Comparison of ENCODE assay signal across 9 mouse cellular contexts in genomic region chr16:34372103-34372741, GRCm38 (mm10).
DNase-seq lines count a peak whose midpoint lies in the region; ATAC-seq and TF ChIP-seq lines count a peak whose summit lies in the region.
"Had no signal": no experiment of that assay in that cellular context is flagged by ENCODE, and none has a peak within 500 bp of the region (broad histone marks: within the 10 kb centered on the region; RNA-seq: fewer than 3 reads in every experiment).

No protein-coding gene starts in this region.

- no peak for TF ChIP-seq EP300 in heart, postnatal 0 days (IDR thresholded peaks at IDR 0.05; ENCODE audit: low read depth)

- no peak overlapping the region for H3K4me3 ChIP-seq in hindbrain, embryonic 16.5 days (ENCODE audit: low read length)
- H3K4me3 ChIP-seq in hindbrain, embryonic 11.5 days (ENCODE audit: low read depth, low read length): no peak overlapping the region
- H3K4me3 ChIP-seq in heart, postnatal 0 days (ENCODE audit: low read depth, low read length): no peak overlapping the region
- H3K4me3 ChIP-seq in lung, embryonic 16.5 days (ENCODE audit: low read length): no peak overlapping the region
- H3K4me3 ChIP-seq in forebrain, postnatal 0 days (ENCODE audit: low read depth, low read length): no peak overlapping the region

- 0 out of 2 replicates have a peak, but pooled peaks have one; percentile 15 for ATAC-seq in hindbrain, embryonic 16.5 days
- no peak for ATAC-seq in hindbrain, embryonic 11.5 days (ENCODE audit: low FRiP score)
- peak; percentile 65 for ATAC-seq in heart, postnatal 0 days (ENCODE audit: insufficient read depth, low read depth)
- ATAC-seq in lung, embryonic 16.5 days (ENCODE audit: low read depth): peak; percentile 83
- no peak for ATAC-seq in forebrain, postnatal 0 days

- peaks cover 4% of the 10 kb centered on the region for H3K4me1 ChIP-seq in hindbrain, embryonic 16.5 days (ENCODE audit: control insufficient read depth, insufficient read depth, low read depth, low read length)
- no peaks in the 10 kb centered on the region for H3K4me1 ChIP-seq in hindbrain, embryonic 11.5 days (replicated peaks; ENCODE audit: control insufficient read depth, insufficient read depth, low read length)
- peaks cover 15% of the 10 kb centered on the region; the same call in 1 of the 2 replicates for H3K4me1 ChIP-seq in heart, postnatal 0 days (ENCODE audit: control insufficient read depth, insufficient read depth)
- H3K4me1 ChIP-seq in lung, embryonic 16.5 days (replicated peaks; ENCODE audit: control insufficient read depth, insufficient read depth, low read length): peaks cover 5% of the 10 kb centered on the region
- H3K4me1 ChIP-seq in forebrain, postnatal 0 days (ENCODE audit: insufficient read depth): no peaks in the 10 kb centered on the region

- H3K9ac ChIP-seq in hindbrain, embryonic 16.5 days (ENCODE audit: low read depth, low read length): no peak overlapping the region
- no peak overlapping the region for H3K9ac ChIP-seq in hindbrain, embryonic 11.5 days (ENCODE audit: low read depth, low read length)
- no peak overlapping the region for H3K9ac ChIP-seq in heart, postnatal 0 days (replicated peaks; ENCODE audit: low read depth, low read length)
- no peak overlapping the region for H3K9ac ChIP-seq in lung, embryonic 16.5 days (ENCODE audit: low read length)
- no peak overlapping the region for H3K9ac ChIP-seq in forebrain, postnatal 0 days
- H3K9ac ChIP-seq: liver, embryonic 14.5 days had no signal

- TF ChIP-seq CTCF in heart, postnatal 0 days (IDR thresholded peaks at IDR 0.05; ENCODE audit: low read depth): no peak
- no peak for TF ChIP-seq CTCF in forebrain, postnatal 0 days (IDR thresholded peaks at IDR 0.05; ENCODE audit: low read depth)

- H3K4me2 ChIP-seq in hindbrain, embryonic 16.5 days (ENCODE audit: low read length): no peak overlapping the region
- H3K4me2 ChIP-seq in hindbrain, embryonic 11.5 days (replicated peaks; ENCODE audit: low read depth, low read length): no peak overlapping the region
- H3K4me2 ChIP-seq in heart, postnatal 0 days (ENCODE audit: low read depth, low read length): no peak overlapping the region
- H3K4me2 ChIP-seq in lung, embryonic 16.5 days (ENCODE audit: low read depth, low read length): no peak overlapping the region
- H3K4me2 ChIP-seq in forebrain, postnatal 0 days (ENCODE audit: low read depth): no peak overlapping the region

- H3K36me3 ChIP-seq in hindbrain, embryonic 16.5 days (ENCODE audit: control insufficient read depth, insufficient read depth, low read length): no peaks in the 10 kb centered on the region
- H3K36me3 ChIP-seq in hindbrain, embryonic 11.5 days (ENCODE audit: control insufficient read depth, insufficient read depth, low read length): no peaks in the 10 kb centered on the region
- H3K36me3 ChIP-seq in heart, postnatal 0 days (replicated peaks; ENCODE audit: control insufficient read depth, insufficient read depth, low read length): no peaks in the 10 kb centered on the region
- no peaks in the 10 kb centered on the region for H3K36me3 ChIP-seq in lung, embryonic 16.5 days (ENCODE audit: control insufficient read depth, insufficient read depth, low read length)
- no peaks in the 10 kb centered on the region for H3K36me3 ChIP-seq in forebrain, postnatal 0 days (ENCODE audit: insufficient read depth)

- H3K9me3 ChIP-seq in hindbrain, embryonic 16.5 days (ENCODE audit: control insufficient read depth, low read length): no peaks in the 10 kb centered on the region
- no peaks in the 10 kb centered on the region for H3K9me3 ChIP-seq in hindbrain, embryonic 11.5 days (ENCODE audit: control insufficient read depth, low read length)
- no peaks in the 10 kb centered on the region for H3K9me3 ChIP-seq in heart, postnatal 0 days (replicated peaks; ENCODE audit: control insufficient read depth, low read length)
- no peaks in the 10 kb centered on the region for H3K9me3 ChIP-seq in lung, embryonic 16.5 days (ENCODE audit: control insufficient read depth, low read length)
- no peaks in the 10 kb centered on the region for H3K9me3 ChIP-seq in forebrain, postnatal 0 days (ENCODE audit: low read length)

- DNase-seq in hindbrain, embryonic 11.5 days (ENCODE audit: low spot score): no peak
- peak; percentile 39 for DNase-seq in adipocyte (ENCODE audit: low spot score)
- DNase-seq in heart, postnatal 0 days (ENCODE audit: low spot score): peak; percentile 66
- no peak for DNase-seq in forebrain, postnatal 0 days
- no peak for DNase-seq in layer of hippocampus, adult 11-12 months (ENCODE audit: low spot score)
- DNase-seq in embryo, embryonic 9.5 days (ENCODE audit: extremely low spot score): no peak

- H3K27ac ChIP-seq in hindbrain, embryonic 16.5 days (ENCODE audit: low read depth, low read length): no peak overlapping the region
- H3K27ac ChIP-seq in hindbrain, embryonic 11.5 days (ENCODE audit: low read depth, low read length): no peak overlapping the region
- 0 out of 2 replicates have a peak overlapping the region, but pooled peaks have one; percentile 0 for H3K27ac ChIP-seq in heart, postnatal 0 days (ENCODE audit: low read depth)
- H3K27ac ChIP-seq in lung, embryonic 16.5 days (ENCODE audit: low read length): no peak overlapping the region
- no peak overlapping the region for H3K27ac ChIP-seq in forebrain, postnatal 0 days (ENCODE audit: low read depth, low read length)
- H3K27ac ChIP-seq: liver, embryonic 14.5 days had no signal

- 75% methylated on average over 15 of the region's 15 CpGs for WGBS in hindbrain, embryonic 16.5 days
- WGBS in hindbrain, embryonic 11.5 days: 79% methylated on average over 15 of the region's 15 CpGs
- 24% methylated on average over 15 of the region's 15 CpGs for WGBS in heart, postnatal 0 days
- WGBS in lung, embryonic 16.5 days: 40% methylated on average over 15 of the region's 15 CpGs
- WGBS in forebrain, postnatal 0 days: 81% methylated on average over 15 of the region's 15 CpGs

- H3K27me3 ChIP-seq in hindbrain, embryonic 16.5 days (replicated peaks; ENCODE audit: control insufficient read depth, insufficient read depth, low read length): no peaks in the 10 kb centered on the region
- H3K27me3 ChIP-seq in hindbrain, embryonic 11.5 days (ENCODE audit: control insufficient read depth, insufficient read depth, low read length): no peaks in the 10 kb centered on the region
- no peaks in the 10 kb centered on the region for H3K27me3 ChIP-seq in heart, postnatal 0 days (ENCODE audit: control insufficient read depth, insufficient read depth, low read length)
- no peaks in the 10 kb centered on the region for H3K27me3 ChIP-seq in lung, embryonic 16.5 days (ENCODE audit: control insufficient read depth, insufficient read depth, low read depth, low read length)
- no peaks in the 10 kb centered on the region for H3K27me3 ChIP-seq in forebrain, postnatal 0 days (ENCODE audit: insufficient read depth, low read length)

Comparison
In these comparisons a context has a peak if more than half of its experiments do, and no peak if none do; other contexts are left out.
1. ATAC-seq: peak in hindbrain, embryonic 16.5 days (single experiment), heart, postnatal 0 days (single experiment) and lung, embryonic 16.5 days (single experiment); none in hindbrain, embryonic 11.5 days (single experiment) and forebrain, postnatal 0 days (single experiment).
2. DNase-seq: peak in adipocyte (single experiment) and heart, postnatal 0 days (single experiment); none in hindbrain, embryonic 11.5 days (single experiment), forebrain, postnatal 0 days (single experiment), layer of hippocampus, adult 11-12 months (single experiment) and embryo, embryonic 9.5 days (single experiment).